Mouse (Mus musculus) brain, adult 10 weeks (tissue): ENCODE data around the gene Baz2a. TPM values are rescaled to one million over a fixed set of nuclear protein-coding genes. Genes with fewer than 3 reads are reported as not detected.

Source experiments
- polyA plus RNA-seq: library from polyadenylated mRNA; stranded (reverse); fragments of 350-450 nt; fragmentation: Illumina TruSeq; extraction: RNeasy Lipid Tissue Mini Kit (QIAGEN cat#74804); gene quantifications from one replicate; pipeline ENCODE4 v1.2.3, GENCODE M21; 2015; ENCODE audit warnings: low read depth, low replicate concordance

Baz2a gene
- polyA plus RNA-seq: 20.7 TPM

DNA sequence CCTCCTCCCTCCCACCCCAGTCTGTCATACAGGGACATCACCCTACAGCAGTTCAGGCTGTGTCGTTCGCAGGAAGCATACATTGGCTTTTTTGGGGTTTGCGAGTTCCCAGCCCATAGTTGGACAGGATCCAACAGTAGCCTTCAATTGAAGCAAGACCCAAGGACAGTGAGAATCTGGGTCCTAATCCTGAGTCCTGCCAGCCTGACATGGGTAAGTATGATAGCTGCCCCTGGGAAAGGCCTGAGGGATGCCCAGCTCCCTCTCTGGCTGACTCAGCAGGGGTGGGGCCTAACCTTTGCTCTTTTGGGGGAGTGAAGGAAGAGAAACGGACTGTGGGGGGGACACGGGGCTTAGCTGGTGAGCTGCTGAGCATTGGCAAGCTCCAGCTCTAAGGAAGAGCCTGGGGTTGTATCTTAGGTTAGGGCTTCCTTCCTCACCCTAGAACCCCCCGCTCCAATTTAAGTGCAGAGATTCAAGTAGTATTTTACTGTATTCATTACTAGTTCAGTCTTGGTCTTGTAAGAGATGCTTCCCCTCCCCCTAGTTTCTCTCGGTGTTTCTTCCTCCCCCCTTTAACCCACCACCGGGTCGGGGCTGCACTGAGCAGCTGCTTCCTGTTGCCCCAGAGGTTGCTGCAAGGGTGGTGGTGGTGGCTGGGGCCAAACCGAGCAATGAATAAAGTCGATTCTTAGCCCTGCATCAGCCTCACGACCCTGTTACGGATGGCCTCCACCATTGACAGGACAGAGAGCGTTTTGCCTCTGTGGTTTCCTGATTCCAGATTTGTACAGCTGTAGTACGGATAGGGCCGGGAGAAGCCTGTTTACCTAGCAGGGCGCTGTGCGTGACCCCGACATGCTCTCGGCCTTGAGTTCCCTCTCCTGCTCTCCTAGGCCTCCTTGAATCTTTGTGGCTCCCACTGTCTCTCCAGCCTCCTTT, at the start of gene Baz2a:
Baz2a (plus strand) TSS at position 14 of the 942 bp plus-strand sequence.

DNA sequence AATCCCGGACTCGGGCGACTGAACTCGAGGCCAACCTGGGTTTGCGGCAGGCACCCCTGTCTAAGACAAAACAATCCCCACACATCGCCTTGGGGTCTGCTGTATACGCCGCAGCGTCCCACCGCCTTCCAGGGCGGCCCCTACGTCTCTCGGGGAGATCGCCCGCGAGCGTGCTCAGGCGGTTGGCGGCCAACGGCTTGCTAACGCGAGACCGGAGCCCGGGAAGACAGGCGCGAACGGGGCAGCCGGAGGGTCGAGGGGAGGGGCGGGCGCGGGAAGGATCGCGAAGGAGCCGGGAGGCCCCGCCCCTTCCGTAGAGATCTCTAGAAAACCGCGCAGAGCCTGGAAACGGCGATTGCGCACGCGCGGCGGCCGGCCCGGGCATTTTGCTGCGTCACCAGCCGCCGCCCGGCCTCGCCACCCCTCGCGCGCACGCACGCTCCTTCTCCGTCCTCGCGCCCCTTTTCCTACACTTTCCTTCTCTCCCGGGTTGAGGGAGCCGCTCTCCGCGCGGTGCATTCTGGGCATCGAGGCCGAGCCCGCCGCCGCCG, 32.7 kb upstream of the Baz2a start, which contains the start of gene Ptges3:
Ptges3 (plus strand) TSS at position 354 of the 551 bp plus-strand sequence.

DNA sequence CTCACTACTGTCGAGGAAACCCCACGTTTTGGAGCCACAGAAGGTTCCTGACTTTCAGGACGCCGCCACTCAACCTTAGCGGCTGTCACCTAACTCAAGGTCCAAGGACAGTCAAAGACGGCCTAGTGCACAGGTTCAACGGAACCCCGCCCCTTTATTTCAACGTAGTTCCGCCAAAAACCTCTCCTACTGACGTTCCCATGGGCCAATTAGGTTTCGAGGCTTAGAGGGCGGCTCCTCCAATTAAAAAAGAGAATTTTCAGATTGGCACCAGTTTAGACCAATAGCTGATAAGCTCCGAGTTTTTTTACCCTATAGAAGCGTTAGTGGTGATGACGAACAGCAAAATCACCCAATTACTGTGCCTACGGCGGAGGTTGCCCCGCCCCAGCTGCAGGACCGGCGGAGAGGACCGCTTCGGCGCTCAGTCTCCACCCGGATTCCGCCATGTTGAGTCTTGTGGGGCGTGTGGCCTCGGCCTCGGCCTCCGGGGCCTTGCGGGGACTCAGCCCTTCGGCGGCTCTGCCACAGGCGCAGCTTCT, 8.4 kb upstream of the Baz2a start, which contains the start of gene Atp5b:
Atp5b (plus strand) TSS at position 394 of the 542 bp plus-strand sequence.

Other genes with a start within 250 kb of the Baz2a start
- gene Rdh19, start 241.6 kb upstream of the Baz2a start, polyA plus RNA-seq: not detected
- gene Rdh16f2, start 225.1 kb upstream of the Baz2a start, polyA plus RNA-seq: not detected
- not detected for gene Rdh7, start 202.8 kb upstream of the Baz2a start, polyA plus RNA-seq
- not detected for gene Sdr9c7, start 193.1 kb upstream of the Baz2a start, polyA plus RNA-seq
- not detected for gene Hsd17b6, start 84.0 kb upstream of the Baz2a start, polyA plus RNA-seq
- 10.8 TPM for gene Prim1, start 76.4 kb upstream of the Baz2a start, polyA plus RNA-seq
- gene Naca, start 56.0 kb upstream of the Baz2a start, polyA plus RNA-seq: 731 TPM
- 153 TPM for gene Ptges3, start 32.6 kb upstream of the Baz2a start, polyA plus RNA-seq
- gene Atp5b, start 8.3 kb upstream of the Baz2a start, polyA plus RNA-seq: 1,953 TPM
- gene Rbms2, start 88.7 kb downstream of the Baz2a start, polyA plus RNA-seq: 11.2 TPM
- gene Gls2, start 102.9 kb downstream of the Baz2a start, polyA plus RNA-seq: 39.5 TPM
- gene Spryd4, start 120.2 kb downstream of the Baz2a start, polyA plus RNA-seq: 11.4 TPM
- gene Mip, start 134.3 kb downstream of the Baz2a start, polyA plus RNA-seq: not detected
- 4.7 TPM for gene Timeless, start 140.5 kb downstream of the Baz2a start, polyA plus RNA-seq
- not detected for gene Apon, start 162.5 kb downstream of the Baz2a start, polyA plus RNA-seq
- not detected for gene Apof, start 177.1 kb downstream of the Baz2a start, polyA plus RNA-seq
- 22.9 TPM for gene Stat2, start 179.0 kb downstream of the Baz2a start, polyA plus RNA-seq
- gene Il23a, start 207.2 kb downstream of the Baz2a start, polyA plus RNA-seq: 0.46 TPM
- 13.7 TPM for gene Pan2, start 211.8 kb downstream of the Baz2a start, polyA plus RNA-seq
- gene Cnpy2, start 230.9 kb downstream of the Baz2a start, polyA plus RNA-seq: 94.6 TPM
- 216 TPM for gene Cs, start 246.2 kb downstream of the Baz2a start, polyA plus RNA-seq